Mouse (Mus musculus): ENCODE measurements around the gene Prkaa1. TPM values are rescaled to one million over a fixed set of nuclear protein-coding genes. Genes with fewer than 3 reads are reported as not detected.
A peak's percentile ranks its signal among the peaks of the same experiment; 100 is the strongest.

The Prkaa1 gene
- total and polyA plus RNA-seq, 2 experiments from 2014 or later, result 9.5 to 17.5 TPM

GRCm38 (mm10) chr15:5188029-5188428 is 44.4 kb downstream of the Prkaa1 start:
- TF ChIP-seq CTCF (IDR thresholded peaks at IDR 0.05), result no peak
- no peak overlapping the region for H3K4me3 ChIP-seq (ENCODE audit: low read depth, low read length)
- DNase-seq (ENCODE audit: low spot score) (no peak), ATAC-seq (ENCODE audit: low FRiP score) (no peak)
- no peak overlapping the region for H3K9ac ChIP-seq (replicated peaks; ENCODE audit: low read length, poor library complexity, severe bottlenecking)
- 0 out of 2 replicates have a peak, but pooled peaks cover 4% of the 10 kb centered on the region for H3K4me1 ChIP-seq (ENCODE audit: insufficient read depth, low read length)
- no peak overlapping the region for H3K4me2 ChIP-seq (ENCODE audit: low read depth, low read length, poor library complexity, severe bottlenecking)
- 94% methylated on average over 1 of the region's 1 CpGs for WGBS
- H3K36me3 ChIP-seq (ENCODE audit: insufficient read depth, low read length), result peaks cover 14% of the 10 kb centered on the region
- H3K9me3 ChIP-seq (ENCODE audit: low read length), result no peaks in the 10 kb centered on the region
- no peaks in the 10 kb centered on the region for H3K27me3 ChIP-seq (ENCODE audit: insufficient read depth, low read length)
- no peak overlapping the region for H3K27ac ChIP-seq (ENCODE audit: low read depth, low read length)

- no peak overlapping the region for H3K27ac ChIP-seq (ENCODE audit: low read depth, low read length)
- no peaks in the 10 kb centered on the region for H3K9me3 ChIP-seq (ENCODE audit: low read length)
- ATAC-seq (ENCODE audit: low FRiP score) (no peak), DNase-seq (ENCODE audit: low spot score) (no peak)
- TF ChIP-seq CTCF (IDR thresholded peaks at IDR 0.05), result peak; percentile 57
- no peak overlapping the region for H3K4me2 ChIP-seq (ENCODE audit: low read depth, low read length, poor library complexity, severe bottlenecking)
- H3K36me3 ChIP-seq (ENCODE audit: insufficient read depth, low read length), result peaks cover 14% of the 10 kb centered on the region
- H3K4me3 ChIP-seq (ENCODE audit: low read depth, low read length), result no peak overlapping the region
- H3K4me1 ChIP-seq (ENCODE audit: insufficient read depth, low read length), result 0 out of 2 replicates have a peak, but pooled peaks cover 3% of the 10 kb centered on the region
- no peaks in the 10 kb centered on the region for H3K27me3 ChIP-seq (ENCODE audit: insufficient read depth, low read length)
- H3K9ac ChIP-seq (replicated peaks; ENCODE audit: low read length, poor library complexity, severe bottlenecking), result no peak overlapping the region
- WGBS, result 68% methylated on average over 10 of the region's 10 CpGs
Observed at GRCm38 (mm10) chr15:5189504-5190093, 45.9 kb downstream of the Prkaa1 start.

GRCm38 (mm10) chr15:5193833-5194232 is 50.2 kb downstream of the Prkaa1 start:
- ATAC-seq (ENCODE audit: low FRiP score) (no peak), DNase-seq (ENCODE audit: low spot score) (peak; percentile 43)
- Histone ChIP-seq H3K27ac (ENCODE audit: low read depth, low read length) (no peak overlapping the region), H3K27me3 (ENCODE audit: insufficient read depth, low read length) (no peaks in the 10 kb centered on the region), H3K36me3 (ENCODE audit: insufficient read depth, low read length) (peaks cover 16% of the 10 kb centered on the region), H3K4me1 (ENCODE audit: insufficient read depth, low read length) (no peaks in the 10 kb centered on the region), H3K4me3 (ENCODE audit: low read depth, low read length) (no peak overlapping the region), H3K9ac (replicated peaks; ENCODE audit: low read length, poor library complexity, severe bottlenecking) (no peak overlapping the region), H3K9me3 (ENCODE audit: low read length) (no peaks in the 10 kb centered on the region), H3K4me2 (ENCODE audit: low read depth, low read length, poor library complexity, severe bottlenecking) (no peak overlapping the region)
- TF ChIP-seq CTCF (IDR thresholded peaks at IDR 0.05), result peak; percentile 81
- 79% methylated on average over 3 of the region's 3 CpGs for WGBS

GRCm38 (mm10) chr15:5194446-5194845 is 50.8 kb downstream of the Prkaa1 start:
- DNase-seq (ENCODE audit: low spot score) (no peak), ATAC-seq (ENCODE audit: low FRiP score) (no peak)
- Histone ChIP-seq H3K4me2 (ENCODE audit: low read depth, low read length, poor library complexity, severe bottlenecking) (no peak overlapping the region), H3K9ac (replicated peaks; ENCODE audit: low read length, poor library complexity, severe bottlenecking) (no peak overlapping the region), H3K36me3 (ENCODE audit: insufficient read depth, low read length) (peaks cover 16% of the 10 kb centered on the region), H3K27me3 (ENCODE audit: insufficient read depth, low read length) (no peaks in the 10 kb centered on the region), H3K4me3 (ENCODE audit: low read depth, low read length) (no peak overlapping the region), H3K9me3 (ENCODE audit: low read length) (no peaks in the 10 kb centered on the region), H3K27ac (ENCODE audit: low read depth, low read length) (no peak overlapping the region), H3K4me1 (ENCODE audit: insufficient read depth, low read length) (no peaks in the 10 kb centered on the region)
- TF ChIP-seq CTCF (IDR thresholded peaks at IDR 0.05), result no peak
- 92% methylated on average over 6 of the region's 6 CpGs for WGBS

GRCm38 (mm10) chr15:5194931-5195330 is 51.3 kb downstream of the Prkaa1 start:
- Histone ChIP-seq H3K27me3 (ENCODE audit: insufficient read depth, low read length) (no peaks in the 10 kb centered on the region), H3K4me3 (ENCODE audit: low read depth, low read length) (no peak overlapping the region), H3K27ac (ENCODE audit: low read depth, low read length) (no peak overlapping the region), H3K9ac (replicated peaks; ENCODE audit: low read length, poor library complexity, severe bottlenecking) (no peak overlapping the region), H3K4me1 (ENCODE audit: insufficient read depth, low read length) (no peaks in the 10 kb centered on the region), H3K4me2 (ENCODE audit: low read depth, low read length, poor library complexity, severe bottlenecking) (no peak overlapping the region), H3K36me3 (ENCODE audit: insufficient read depth, low read length) (peaks cover 14% of the 10 kb centered on the region), H3K9me3 (ENCODE audit: low read length) (no peaks in the 10 kb centered on the region)
- ATAC-seq (ENCODE audit: low FRiP score) (no peak), DNase-seq (ENCODE audit: low spot score) (no peak)
- TF ChIP-seq CTCF (IDR thresholded peaks at IDR 0.05), result no peak
- whole genome bisulfite sequencing, result 88% methylated on average over 9 of the region's 9 CpGs

GRCm38 (mm10) chr15:5195987-5196514 is 52.4 kb downstream of the Prkaa1 start:
- Histone ChIP-seq H3K4me2 (ENCODE audit: low read depth, low read length, poor library complexity, severe bottlenecking) (no peak overlapping the region), H3K9ac (replicated peaks; ENCODE audit: low read length, poor library complexity, severe bottlenecking) (no peak overlapping the region), H3K27me3 (ENCODE audit: insufficient read depth, low read length) (no peaks in the 10 kb centered on the region), H3K4me1 (ENCODE audit: insufficient read depth, low read length) (no peaks in the 10 kb centered on the region), H3K9me3 (ENCODE audit: low read length) (no peaks in the 10 kb centered on the region), H3K4me3 (ENCODE audit: low read depth, low read length) (no peak overlapping the region), H3K27ac (ENCODE audit: low read depth, low read length) (no peak overlapping the region), H3K36me3 (ENCODE audit: insufficient read depth, low read length) (peaks cover 7% of the 10 kb centered on the region; the same call in 1 of the 2 replicates)
- ATAC-seq (ENCODE audit: low FRiP score), result no peak
- no peak for DNase-seq (ENCODE audit: low spot score)
- TF ChIP-seq CTCF (IDR thresholded peaks at IDR 0.05), result no peak
- 67% methylated on average over 4 of the region's 4 CpGs for WGBS

All from midbrain, postnatal 0 days (tissue).